Mouse (Mus musculus) frontal cortex, adult (tissue): ENCODE measurements around the gene Hadh.
A peak's percentile ranks its signal among the peaks of the same experiment; 100 is the strongest.

ENCODE experiments used
- ATAC-seq: cut with Nextera tagmentation; 2 replicates; pipeline ENCODE4 v1.9.2; 2017; ENCODE audit warnings: mild to moderate bottlenecking, moderate library complexity, mixed read lengths; ENCODE audit not compliant: low TSS enrichment

Hadh gene

DNA sequence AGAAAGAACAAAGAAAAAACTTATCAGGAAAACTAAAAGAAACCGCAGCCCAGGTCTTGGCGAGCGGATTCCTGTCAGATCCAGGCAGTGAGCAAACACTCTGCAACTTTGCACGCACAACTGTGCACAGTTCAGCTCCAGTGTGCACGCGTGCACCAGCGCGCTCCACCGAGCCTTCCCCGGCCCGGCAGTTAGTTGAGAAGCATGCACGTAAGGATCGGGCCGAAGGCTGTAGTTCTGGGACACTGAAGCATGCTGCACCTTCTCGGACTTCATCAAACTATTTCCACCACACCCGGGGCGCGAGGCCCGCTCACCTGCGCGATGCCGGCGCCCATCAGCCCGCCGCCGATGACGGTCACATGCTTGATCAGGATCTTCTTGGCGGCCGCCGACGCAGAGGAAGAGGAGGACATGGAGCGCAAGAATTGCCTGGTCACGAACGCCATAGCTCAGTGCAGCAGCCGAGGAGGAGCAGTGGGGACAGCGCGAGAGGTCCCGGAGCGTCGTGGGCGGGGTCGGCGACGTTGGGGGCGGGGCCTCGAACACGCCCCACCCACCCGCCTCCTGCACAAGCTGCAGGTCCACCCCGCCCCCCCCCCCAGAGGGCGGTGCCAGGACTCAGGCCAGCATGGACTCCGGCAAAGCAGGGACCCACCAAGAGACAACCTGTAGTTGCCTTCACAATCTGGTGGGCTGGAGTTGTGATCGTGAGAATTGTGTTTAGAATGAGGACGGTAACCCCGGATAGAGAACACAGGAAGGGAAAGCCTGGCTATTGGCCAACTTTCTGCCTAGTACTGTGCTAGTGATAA lies at the start of gene Hadh:
Gene Hadh, minus strand, starts transcription at position 543 of the 815 bp plus-strand sequence.
- peak; percentile 93 for ATAC-seq

DNA sequence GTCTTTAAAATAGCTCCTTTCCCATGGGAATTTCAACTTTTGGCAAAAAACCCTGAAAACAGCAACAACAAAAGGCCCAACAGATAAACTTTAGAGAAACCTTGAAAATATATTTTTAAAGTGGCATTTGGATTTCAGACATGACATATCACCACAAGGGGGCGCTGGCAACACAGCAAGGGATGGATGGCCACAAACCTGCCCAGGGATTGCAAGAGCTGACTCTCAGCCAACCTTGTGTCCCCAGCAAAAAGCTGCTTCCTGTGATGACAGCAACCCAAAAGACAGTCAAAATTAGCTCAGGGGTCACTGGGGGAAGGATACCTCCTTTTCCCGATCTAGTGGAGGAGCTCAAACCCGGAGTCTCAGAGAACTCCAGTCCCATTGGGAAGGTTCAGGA lies 48.3 kb upstream of the Hadh start:
- ATAC-seq: peak; percentile 95

DNA sequence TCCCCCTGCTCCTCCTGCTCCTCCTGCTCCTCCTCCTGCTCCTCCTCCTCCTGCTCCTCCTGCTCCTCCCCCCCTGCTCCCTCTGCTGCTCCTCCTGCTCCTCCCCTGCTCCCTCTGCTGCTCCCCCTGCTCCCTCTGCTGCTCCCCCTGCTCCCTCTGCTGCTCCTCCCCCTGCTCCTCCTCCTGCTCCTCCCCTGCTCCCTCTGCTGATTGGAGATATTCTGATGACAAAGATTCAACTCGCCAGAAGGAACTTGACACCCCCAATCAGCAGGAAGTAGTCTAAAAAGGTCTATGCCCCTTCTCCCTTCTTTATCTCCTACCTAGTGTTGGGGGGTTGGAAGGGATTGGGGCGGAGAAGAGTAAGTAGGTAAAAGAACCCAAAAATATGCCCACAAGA lies 46.3 kb upstream of the Hadh start:
- ATAC-seq: no peak

DNA sequence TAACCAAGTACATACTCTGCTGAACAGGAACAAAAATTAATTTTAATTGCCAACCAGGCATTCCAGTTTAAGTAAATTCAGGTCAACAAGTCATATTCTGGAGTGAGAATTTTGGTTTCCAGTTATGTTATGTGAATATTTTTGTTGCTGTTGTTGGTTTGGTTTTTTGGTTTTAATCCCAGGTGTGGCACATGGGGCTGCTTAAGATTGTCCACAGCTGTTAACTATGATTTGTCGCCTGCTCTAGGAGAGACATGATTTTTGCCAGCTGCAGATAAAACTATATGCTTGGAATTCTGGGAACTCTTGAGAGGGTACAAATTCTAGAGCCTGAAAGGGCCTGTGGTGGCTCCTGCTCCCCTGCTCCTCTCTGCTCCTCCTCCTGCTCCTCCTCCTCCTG lies 45.2 kb upstream of the Hadh start:
- no peak for ATAC-seq

DNA sequence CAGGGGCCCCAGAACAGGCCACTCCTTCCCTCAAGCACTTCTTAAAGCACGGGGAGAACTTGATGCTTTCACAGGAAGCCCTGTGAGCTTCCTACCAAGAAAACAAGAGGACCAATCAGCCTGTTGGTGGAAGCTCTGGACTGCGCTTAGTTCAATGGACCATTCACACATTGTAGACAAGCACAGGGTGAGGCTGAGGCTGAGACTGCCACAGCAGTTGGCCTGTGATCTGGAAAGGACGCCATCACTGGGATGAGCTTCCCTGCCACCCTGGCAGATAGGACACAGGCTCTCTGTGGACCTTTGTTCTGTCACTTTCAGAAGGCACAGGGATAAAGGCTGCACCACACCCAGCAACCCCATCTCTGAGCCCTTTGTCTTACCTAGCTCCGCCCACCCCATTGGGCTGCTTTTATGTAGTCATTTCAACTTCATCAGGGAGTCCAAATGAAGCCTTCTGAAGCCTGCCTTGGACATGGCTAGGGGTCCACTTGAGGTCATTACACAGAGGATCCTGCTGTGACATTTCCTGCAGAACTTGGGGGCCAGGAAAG lies 44.1 kb upstream of the Hadh start:
- ATAC-seq: no peak

DNA sequence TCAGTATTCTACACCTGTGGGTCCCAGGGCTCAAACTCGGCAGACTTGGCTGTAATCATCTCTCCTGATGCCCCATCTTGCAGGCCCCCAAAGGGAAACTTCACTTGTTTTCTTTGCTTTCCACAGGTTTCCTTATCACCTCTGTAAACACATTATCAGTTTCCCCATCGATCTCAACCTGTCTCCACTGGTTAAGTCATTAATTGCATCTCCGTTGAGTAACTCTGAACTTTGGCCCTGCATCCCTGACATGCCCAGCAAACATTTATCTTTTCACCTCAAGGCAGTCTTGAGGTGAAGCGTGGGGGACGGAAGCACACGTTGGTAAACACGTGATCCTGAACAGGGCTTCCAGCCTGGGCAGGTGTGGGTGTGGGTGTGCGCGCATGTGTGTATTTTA lies 40.4 kb upstream of the Hadh start:
- ATAC-seq: no peak

DNA sequence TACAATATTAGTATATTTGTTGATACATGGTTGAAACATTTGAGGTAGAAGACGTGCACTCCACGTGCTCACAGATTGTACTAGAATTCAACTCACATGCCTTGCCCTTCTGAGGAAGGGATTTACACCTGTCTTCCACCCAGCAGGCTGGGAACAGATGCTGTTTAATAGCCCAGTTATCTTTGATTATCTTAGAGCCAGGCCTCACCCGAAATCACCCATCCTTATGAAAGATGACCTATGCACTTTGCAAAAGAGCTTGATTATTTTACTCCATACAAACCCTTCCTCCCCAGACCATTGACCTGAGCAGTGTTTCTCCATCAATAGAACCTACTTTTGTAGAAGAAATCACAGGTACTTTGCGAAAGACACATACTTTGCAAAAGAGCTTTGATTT lies 38.7 kb upstream of the Hadh start:
- ATAC-seq: no peak

DNA sequence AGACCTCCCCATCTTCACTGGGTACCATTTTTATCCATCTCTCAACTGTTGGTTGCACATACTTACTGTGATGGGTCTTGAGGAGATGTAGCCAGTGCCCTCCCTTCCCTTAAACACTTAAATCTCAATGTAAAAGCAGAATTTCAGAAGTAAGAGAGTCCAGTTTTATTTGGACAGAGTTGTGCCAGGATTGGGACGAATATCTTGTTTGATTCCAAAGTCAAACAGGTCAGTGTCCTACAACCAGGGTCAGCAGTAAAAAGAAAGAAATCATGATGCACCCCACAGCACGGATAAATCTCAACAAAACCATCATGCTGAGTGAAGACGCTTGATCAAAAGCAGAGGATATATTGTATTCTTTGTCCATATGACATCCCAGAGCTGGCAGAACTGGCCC lies 35.9 kb upstream of the Hadh start:
- no peak for ATAC-seq

- ATAC-seq: no peak
These were observed 34.4 kb upstream of the Hadh start for GRCm38 (mm10) chr3:131306255-131306654.

- ATAC-seq: peak; percentile 10; the same call in 1 of the 2 replicates
These were observed 31.4 kb upstream of the Hadh start for GRCm38 (mm10) chr3:131303320-131303714.

- ATAC-seq: peak; percentile 96
These were observed 30.8 kb upstream of the Hadh start, which contains the start of gene Cyp2u1 for GRCm38 (mm10) chr3:131302452-131303319. TSS of gene Cyp2u1 (minus strand) at chr3:131303227.

- ATAC-seq: no peak
These were observed 28.0 kb upstream of the Hadh start for GRCm38 (mm10) chr3:131299908-131300307.

- no peak for ATAC-seq
These were observed 27.2 kb upstream of the Hadh start for GRCm38 (mm10) chr3:131299078-131299477.

DNA sequence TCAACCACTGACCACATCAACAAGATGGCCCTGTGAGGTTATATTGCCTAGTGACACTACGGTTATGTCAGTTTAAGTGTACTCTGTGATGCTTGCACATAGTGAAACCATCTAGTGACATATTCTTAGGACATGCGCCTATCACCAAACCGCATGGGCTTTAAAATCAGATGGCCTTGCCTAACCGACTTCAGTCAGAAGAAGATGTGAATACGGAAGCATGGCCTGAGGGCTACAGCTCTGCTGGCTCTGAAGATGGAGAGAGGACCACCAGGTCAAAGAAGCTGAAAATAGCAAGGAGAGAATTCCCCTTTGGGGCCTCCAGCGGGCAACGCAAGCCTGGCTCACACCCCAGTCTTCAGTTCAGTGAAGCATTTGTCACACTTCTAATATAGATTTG lies 25.0 kb upstream of the Hadh start:
- ATAC-seq: no peak

GRCm38 (mm10) chr3:131295513-131296200 lies 23.8 kb upstream of the Hadh start:
- ATAC-seq: no peak

DNA sequence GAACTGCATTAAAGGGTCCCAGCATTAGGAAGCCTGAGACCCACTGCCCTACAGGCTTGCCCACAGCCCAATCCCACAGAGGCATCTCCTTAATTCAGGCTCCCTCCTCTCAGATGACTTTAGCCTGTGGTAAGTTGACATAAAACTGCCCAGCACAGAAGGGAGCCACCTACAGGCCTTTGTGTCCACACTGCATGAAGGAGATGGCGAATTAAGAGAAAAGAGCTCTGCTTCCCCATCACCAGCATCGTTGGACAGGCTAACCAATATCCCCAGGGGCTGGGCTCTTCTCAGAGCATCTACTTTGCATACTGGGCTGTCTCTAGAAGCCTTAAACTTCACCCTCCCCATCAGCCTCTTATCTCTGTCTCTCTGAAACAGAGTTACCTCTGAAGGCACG lies 22.6 kb upstream of the Hadh start:
- no peak for ATAC-seq

GRCm38 (mm10) chr3:131292959-131293358 lies 21.1 kb upstream of the Hadh start:
- no peak for ATAC-seq

- ATAC-seq: no peak
These were observed 20.4 kb upstream of the Hadh start for GRCm38 (mm10) chr3:131292349-131292748.

DNA sequence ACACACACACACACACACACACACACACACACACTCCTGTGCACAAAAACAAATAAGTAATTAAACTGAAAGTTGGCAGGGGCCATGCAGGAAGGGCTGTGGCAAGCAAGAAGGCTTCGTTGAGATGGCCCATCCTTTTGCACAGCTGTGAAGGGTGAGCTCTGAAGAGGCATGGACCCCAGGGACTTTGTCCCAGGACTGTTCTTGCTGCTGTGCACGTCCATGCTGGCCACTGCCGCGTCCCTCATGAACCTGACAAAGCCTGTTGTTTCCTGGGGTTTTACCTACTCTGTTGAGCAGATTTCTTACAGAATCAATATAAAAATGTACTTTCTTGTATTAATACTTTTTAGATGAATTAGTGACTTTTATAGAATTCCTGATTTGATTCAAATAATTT lies 20.0 kb upstream of the Hadh start:
- ATAC-seq: no peak

DNA sequence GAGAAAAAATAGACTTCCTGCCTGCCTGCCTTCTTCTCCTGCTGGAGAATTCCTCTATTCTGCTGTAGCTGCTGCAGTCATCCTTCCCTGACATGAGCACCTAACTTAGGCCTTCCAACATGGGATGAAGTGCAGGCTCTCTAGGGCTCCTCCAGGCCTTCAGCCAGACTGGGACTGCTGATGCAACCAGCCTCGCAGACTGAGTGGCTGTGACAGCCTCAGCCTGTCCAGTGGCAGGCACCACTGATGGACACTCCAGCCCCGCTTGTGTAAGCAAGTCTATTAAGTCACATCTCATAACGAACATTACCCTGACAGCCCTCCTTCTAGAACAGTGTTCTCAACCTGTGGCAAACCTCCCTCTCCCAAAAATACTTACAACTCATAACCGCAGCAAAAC lies 2.2 kb upstream of the Hadh start:
- no peak for ATAC-seq

- peak; percentile 58 for ATAC-seq
These were observed 636 bp upstream of the Hadh start for GRCm38 (mm10) chr3:131272374-131273100.
